Mouse (Mus musculus): Measurements from ENCODE around the gene Notch4. TPM values are rescaled to one million over a fixed set of nuclear protein-coding genes. Genes with fewer than 3 reads are reported as not detected.

Gene Notch4
- total and polyA plus RNA-seq, 2 experiments from 2014 or later: 6.8 to 43.2 TPM

- WGBS: 17% methylated on average over 5 of the region's 5 CpGs
- TF ChIP-seq CTCF (IDR thresholded peaks at IDR 0.05; ENCODE audit: low read depth): peak; percentile 96
- TF ChIP-seq EP300 (IDR thresholded peaks at IDR 0.05; ENCODE audit: low read depth): no peak
- Histone ChIP-seq H3K27me3 (ENCODE audit: control insufficient read depth, insufficient read depth, low read length) (no peaks in the 10 kb centered on the region), H3K27ac (ENCODE audit: low read depth) (no peak overlapping the region), H3K4me3 (ENCODE audit: low read depth, low read length) (no peak overlapping the region), H3K36me3 (replicated peaks; ENCODE audit: control insufficient read depth, insufficient read depth, low read length) (no peaks in the 10 kb centered on the region), H3K4me2 (ENCODE audit: low read depth, low read length) (no peak overlapping the region), H3K9me3 (replicated peaks; ENCODE audit: control insufficient read depth, low read length) (no peaks in the 10 kb centered on the region), H3K9ac (replicated peaks; ENCODE audit: low read depth, low read length) (no peak overlapping the region), H3K4me1 (ENCODE audit: control insufficient read depth, insufficient read depth) (no peaks in the 10 kb centered on the region)
- ATAC-seq (ENCODE audit: insufficient read depth, low read depth) (no peak), DNase-seq (ENCODE audit: low spot score) (peak; percentile 54)
Measured at GRCm38 (mm10) chr17:34555483-34555882, 8.6 kb upstream of the Notch4 start.

DNA sequence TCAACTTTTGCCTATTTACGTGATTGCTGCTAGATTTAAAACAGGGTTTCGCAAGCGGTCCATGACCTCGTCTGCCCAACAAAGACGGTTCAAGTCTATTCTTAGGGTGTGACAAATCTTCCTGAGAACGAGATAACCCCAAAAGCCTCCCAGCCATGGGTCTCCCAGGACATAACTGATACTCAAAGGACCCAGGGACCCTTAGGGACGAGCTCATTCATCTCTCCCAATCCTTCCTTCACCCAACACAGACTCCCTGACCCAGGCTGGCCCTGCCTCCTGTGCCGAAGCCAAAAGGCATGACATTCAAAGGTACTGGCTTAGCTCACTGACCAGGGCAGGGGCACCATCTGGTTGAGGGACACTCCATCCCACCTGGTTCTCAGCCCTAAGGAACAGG is 7.7 kb upstream of the Notch4 start:
- Histone ChIP-seq H3K4me1 (ENCODE audit: control insufficient read depth, insufficient read depth) (no peaks in the 10 kb centered on the region), H3K9ac (replicated peaks; ENCODE audit: low read depth, low read length) (no peak overlapping the region), H3K27ac (ENCODE audit: low read depth) (no peak overlapping the region), H3K4me3 (ENCODE audit: low read depth, low read length) (no peak overlapping the region), H3K9me3 (replicated peaks; ENCODE audit: control insufficient read depth, low read length) (no peaks in the 10 kb centered on the region), H3K4me2 (ENCODE audit: low read depth, low read length) (no peak overlapping the region), H3K36me3 (replicated peaks; ENCODE audit: control insufficient read depth, insufficient read depth, low read length) (no peaks in the 10 kb centered on the region), H3K27me3 (ENCODE audit: control insufficient read depth, insufficient read depth, low read length) (no peaks in the 10 kb centered on the region)
- ATAC-seq (ENCODE audit: insufficient read depth, low read depth) (no peak), DNase-seq (ENCODE audit: low spot score) (no peak)
- WGBS: 65% methylated on average over 8 of the region's 8 CpGs
- no peak for TF ChIP-seq CTCF (IDR thresholded peaks at IDR 0.05; ENCODE audit: low read depth)
- TF ChIP-seq EP300 (IDR thresholded peaks at IDR 0.05; ENCODE audit: low read depth): no peak

GRCm38 (mm10) chr17:34557411-34557810 is 6.7 kb upstream of the Notch4 start:
- Histone ChIP-seq H3K4me2 (ENCODE audit: low read depth, low read length) (no peak overlapping the region), H3K36me3 (replicated peaks; ENCODE audit: control insufficient read depth, insufficient read depth, low read length) (no peaks in the 10 kb centered on the region), H3K27me3 (ENCODE audit: control insufficient read depth, insufficient read depth, low read length) (no peaks in the 10 kb centered on the region), H3K27ac (ENCODE audit: low read depth) (0 out of 2 replicates have a peak overlapping the region, but pooled peaks have one; percentile 15), H3K4me1 (ENCODE audit: control insufficient read depth, insufficient read depth) (no peaks in the 10 kb centered on the region), H3K9me3 (replicated peaks; ENCODE audit: control insufficient read depth, low read length) (no peaks in the 10 kb centered on the region), H3K9ac (replicated peaks; ENCODE audit: low read depth, low read length) (no peak overlapping the region), H3K4me3 (ENCODE audit: low read depth, low read length) (no peak overlapping the region)
- no peak for ATAC-seq (ENCODE audit: insufficient read depth, low read depth)
- DNase-seq (ENCODE audit: low spot score): no peak
- WGBS: 70% methylated on average over 11 of the region's 11 CpGs
- no peak for TF ChIP-seq EP300 (IDR thresholded peaks at IDR 0.05; ENCODE audit: low read depth)
- TF ChIP-seq CTCF (IDR thresholded peaks at IDR 0.05; ENCODE audit: low read depth): no peak

GRCm38 (mm10) chr17:34559116-34559515 is 5.0 kb upstream of the Notch4 start:
- H3K4me3 ChIP-seq (ENCODE audit: low read depth, low read length): no peak overlapping the region
- no peaks in the 10 kb centered on the region for H3K9me3 ChIP-seq (replicated peaks; ENCODE audit: control insufficient read depth, low read length)
- H3K4me1 ChIP-seq (ENCODE audit: control insufficient read depth, insufficient read depth): peaks cover 2% of the 10 kb centered on the region; the same call in 1 of the 2 replicates
- TF ChIP-seq EP300 (IDR thresholded peaks at IDR 0.05; ENCODE audit: low read depth) (no peak), CTCF (IDR thresholded peaks at IDR 0.05; ENCODE audit: low read depth) (no peak)
- ATAC-seq (ENCODE audit: insufficient read depth, low read depth) (no peak), DNase-seq (ENCODE audit: low spot score) (no peak)
- no peak overlapping the region for H3K9ac ChIP-seq (replicated peaks; ENCODE audit: low read depth, low read length)
- H3K36me3 ChIP-seq (replicated peaks; ENCODE audit: control insufficient read depth, insufficient read depth, low read length): no peaks in the 10 kb centered on the region
- 78% methylated on average over 7 of the region's 7 CpGs for WGBS
- H3K27me3 ChIP-seq (ENCODE audit: control insufficient read depth, insufficient read depth, low read length): no peaks in the 10 kb centered on the region
- no peak overlapping the region for H3K27ac ChIP-seq (ENCODE audit: low read depth)
- no peak overlapping the region for H3K4me2 ChIP-seq (ENCODE audit: low read depth, low read length)

GRCm38 (mm10) chr17:34559895-34560294 is 4.2 kb upstream of the Notch4 start:
- H3K36me3 ChIP-seq (replicated peaks; ENCODE audit: control insufficient read depth, insufficient read depth, low read length): no peaks in the 10 kb centered on the region
- WGBS: 25% methylated on average over 15 of the region's 15 CpGs
- no peak overlapping the region for H3K27ac ChIP-seq (ENCODE audit: low read depth)
- no peak overlapping the region for H3K4me2 ChIP-seq (ENCODE audit: low read depth, low read length)
- no peak overlapping the region for H3K9ac ChIP-seq (replicated peaks; ENCODE audit: low read depth, low read length)
- TF ChIP-seq EP300 (IDR thresholded peaks at IDR 0.05; ENCODE audit: low read depth) (no peak), CTCF (IDR thresholded peaks at IDR 0.05; ENCODE audit: low read depth) (no peak)
- no peaks in the 10 kb centered on the region for H3K9me3 ChIP-seq (replicated peaks; ENCODE audit: control insufficient read depth, low read length)
- no peak overlapping the region for H3K4me3 ChIP-seq (ENCODE audit: low read depth, low read length)
- H3K27me3 ChIP-seq (ENCODE audit: control insufficient read depth, insufficient read depth, low read length): no peaks in the 10 kb centered on the region
- ATAC-seq (ENCODE audit: insufficient read depth, low read depth) (no peak), DNase-seq (ENCODE audit: low spot score) (no peak)
- H3K4me1 ChIP-seq (ENCODE audit: control insufficient read depth, insufficient read depth): peaks cover 5% of the 10 kb centered on the region; the same call in 1 of the 2 replicates

GRCm38 (mm10) chr17:34560438-34560837 is 3.6 kb upstream of the Notch4 start:
- 92% methylated on average over 6 of the region's 6 CpGs for WGBS

More at GRCm38 (mm10) chr17:34560438-34560837, 3.6 kb upstream of the Notch4 start:
- ATAC-seq (ENCODE audit: insufficient read depth, low read depth): no peak
- no peak for DNase-seq (ENCODE audit: low spot score)
- TF ChIP-seq EP300 (IDR thresholded peaks at IDR 0.05; ENCODE audit: low read depth) (no peak), CTCF (IDR thresholded peaks at IDR 0.05; ENCODE audit: low read depth) (no peak)
- Histone ChIP-seq H3K4me1 (ENCODE audit: control insufficient read depth, insufficient read depth) (peaks cover 5% of the 10 kb centered on the region; the same call in 1 of the 2 replicates), H3K27ac (ENCODE audit: low read depth) (no peak overlapping the region), H3K4me3 (ENCODE audit: low read depth, low read length) (no peak overlapping the region), H3K9ac (replicated peaks; ENCODE audit: low read depth, low read length) (no peak overlapping the region), H3K9me3 (replicated peaks; ENCODE audit: control insufficient read depth, low read length) (no peaks in the 10 kb centered on the region), H3K4me2 (ENCODE audit: low read depth, low read length) (no peak overlapping the region), H3K36me3 (replicated peaks; ENCODE audit: control insufficient read depth, insufficient read depth, low read length) (no peaks in the 10 kb centered on the region), H3K27me3 (ENCODE audit: control insufficient read depth, insufficient read depth, low read length) (no peaks in the 10 kb centered on the region)

Measured in heart, postnatal 0 days (tissue).